Mouse (Mus musculus) thymus, postnatal 0 days (tissue): ENCODE results near the gene Ect2l. TPM values are rescaled to one million over a fixed set of nuclear protein-coding genes. Genes with fewer than 3 reads are reported as not detected.

Source experiments
- DNase-seq: peaks from one replicate; pipeline ENCODE4 v3.0.0-alpha.2; 2015; ENCODE audit warnings: low spot score
- polyA plus RNA-seq: library from polyadenylated mRNA; unstranded; fragments of >200 nt; fragmentation: Nextera tagmentation; extraction: Ambion mirVana; gene quantifications from 2 replicates; pipeline ENCODE4 v1.2.1, GENCODE M21; 2015

Ect2l gene
- 1.2 and 1.5 TPM in 2 replicates for polyA plus RNA-seq

GRCm38 (mm10) chr10:18210726-18211125, at the start of gene Ect2l:
Gene Ect2l (minus strand): TSS chr10:18210890.
- DNase-seq = peak; percentile 62

GRCm38 (mm10) chr10:18251345-18251744, 40.7 kb upstream of the Ect2l start:
- no peak for DNase-seq

- no peak for DNase-seq
Measured at GRCm38 (mm10) chr10:18243614-18244013, 32.9 kb upstream of the Ect2l start.

- DNase-seq = no peak
Measured at GRCm38 (mm10) chr10:18237191-18237590, 26.5 kb upstream of the Ect2l start.

- DNase-seq = no peak
Measured at GRCm38 (mm10) chr10:18236328-18236927, 25.7 kb upstream of the Ect2l start.

GRCm38 (mm10) chr10:18235402-18235747, 24.7 kb upstream of the Ect2l start:
- no peak for DNase-seq

- DNase-seq = peak; percentile 96
Measured at GRCm38 (mm10) chr10:18234560-18235401, 24.1 kb upstream of the Ect2l start, which contains the start of gene Ccdc28a. Gene Ccdc28a (minus strand): TSS chr10:18234998.

- peak; percentile 15 for DNase-seq
Measured at GRCm38 (mm10) chr10:18233891-18234290, 23.2 kb upstream of the Ect2l start.

- DNase-seq = no peak
Measured at GRCm38 (mm10) chr10:18224386-18224785, 13.7 kb upstream of the Ect2l start.

GRCm38 (mm10) chr10:18219351-18219750, 8.7 kb upstream of the Ect2l start:
- DNase-seq = no peak

GRCm38 (mm10) chr10:18214124-18214523, 3.4 kb upstream of the Ect2l start:
- DNase-seq = no peak

GRCm38 (mm10) chr10:18213373-18213772, 2.7 kb upstream of the Ect2l start:
- DNase-seq = no peak

GRCm38 (mm10) chr10:18210119-18210518, 571 bp downstream of the Ect2l start:
- DNase-seq = no peak

- DNase-seq = no peak
Measured at GRCm38 (mm10) chr10:18204067-18204466, 6.6 kb downstream of the Ect2l start.

- DNase-seq = no peak
Measured at GRCm38 (mm10) chr10:18202401-18202800, 8.3 kb downstream of the Ect2l start.

- no peak for DNase-seq
Measured at GRCm38 (mm10) chr10:18200656-18201055, 10.0 kb downstream of the Ect2l start.

GRCm38 (mm10) chr10:18199919-18200318, 10.8 kb downstream of the Ect2l start:
- no peak for DNase-seq

GRCm38 (mm10) chr10:18198286-18199015, 12.2 kb downstream of the Ect2l start:
- no peak for DNase-seq

- DNase-seq = peak; percentile 83
Measured at GRCm38 (mm10) chr10:18197206-18197979, 13.3 kb downstream of the Ect2l start.

GRCm38 (mm10) chr10:18194737-18195141, 16.0 kb downstream of the Ect2l start:
- no peak for DNase-seq

GRCm38 (mm10) chr10:18194156-18194555, 16.5 kb downstream of the Ect2l start:
- DNase-seq = no peak
